Mouse (Mus musculus) lung, postnatal 0 days (tissue): Measurements from ENCODE around the gene Rbm15b.

ENCODE experiments used
- CTCF ChIP-seq: IDR thresholded peaks from 2 replicates; pipeline ENCODE4 v1.5.1; 2016; ENCODE audit warnings: antibody characterized with exemption, mild to moderate bottlenecking
- EP300 ChIP-seq: IDR thresholded peaks from 2 replicates; pipeline ENCODE4 v1.6.1; 2016; ENCODE audit warnings: antibody characterized with exemption, mild to moderate bottlenecking, control low read depth

DNA sequence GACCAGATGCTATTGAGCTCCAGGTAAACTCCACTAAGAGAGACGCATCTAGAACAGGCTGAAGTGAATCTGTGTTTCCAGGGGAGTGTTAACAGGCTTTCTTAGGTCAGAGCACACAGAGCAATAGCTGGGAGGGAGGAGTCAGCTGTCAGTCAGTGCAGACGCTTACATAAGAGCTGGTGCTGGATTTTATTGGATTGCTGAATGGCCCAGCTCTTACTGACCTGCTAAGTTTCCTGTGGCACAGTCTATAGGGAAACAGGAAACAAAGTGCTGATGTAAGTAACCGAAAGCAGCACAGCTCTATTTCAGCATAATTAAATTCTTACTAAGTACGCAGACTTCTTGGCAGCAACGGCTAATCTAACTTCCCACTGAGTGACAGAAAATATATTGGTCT is 21.5 kb upstream of the Rbm15b start:
- no peak for TF ChIP-seq CTCF
- TF ChIP-seq EP300, result no peak
